Mouse (Mus musculus) MEL (cell line): Measurements from ENCODE around the gene Ablim1. TPM values are rescaled to one million over a fixed set of nuclear protein-coding genes. Genes with fewer than 3 reads are reported as not detected.

Source experiments
- DNase-seq: peaks from one replicate; pipeline ENCODE4 v3.0.0; 2011; ENCODE audit warnings: low read depth, low spot score
- H3K27ac ChIP-seq: 2 replicates; pipeline ENCODE4 v1.5.1; 2012; ENCODE audit warnings: low read depth, mild to moderate bottlenecking, control low read depth, low read length, moderate library complexity; ENCODE audit not compliant: control insufficient read depth
- H3K27me3 ChIP-seq, 2 experiments: fragments of 150-350 bp in 1 of 2; sonication (generic) in 1 of 2; 2 replicates each; pipeline ENCODE4 v1.6.1; 2012; ENCODE audit warnings: low read length in 2 of 2, mild to moderate bottlenecking in 2 of 2, improper control_type of control experiment in 1 of 2, moderate library complexity in 1 of 2; ENCODE audit not compliant: insufficient read depth in 2 of 2, control insufficient read depth in 1 of 2
- H3K36me3 ChIP-seq, 2 experiments: 2 replicates each; pipeline ENCODE4 v1.6.1; 2012 to 2014; ENCODE audit warnings: low read length in 2 of 2, improper control_type of control experiment in 1 of 2, inconsistent platforms in 1 of 2, mild to moderate bottlenecking in 1 of 2; ENCODE audit not compliant: insufficient read depth in 2 of 2, control insufficient read depth in 1 of 2
- H3K4me1 ChIP-seq, 2 experiments: fragments of 150-350 bp in 1 of 2; sonication (generic) in 1 of 2; 2 replicates each; pipeline ENCODE4 v1.6.1; 2012; ENCODE audit warnings: low read length in 2 of 2, improper control_type of control experiment in 1 of 2, mild to moderate bottlenecking in 1 of 2; ENCODE audit not compliant: insufficient read depth in 2 of 2, control insufficient read depth in 1 of 2
- H3K4me3 ChIP-seq, 2 experiments: fragments of 150-350 bp in 1 of 2; sonication (generic) in 1 of 2; 2 replicates each; pipeline ENCODE4 v1.5.1; 2012; ENCODE audit warnings: low read depth in 2 of 2, low read length in 2 of 2, mild to moderate bottlenecking in 2 of 2, moderate library complexity in 2 of 2, control low read depth in 1 of 2, improper control_type of control experiment in 1 of 2; ENCODE audit not compliant: control insufficient read depth in 1 of 2, insufficient read depth in 1 of 2
- H3K79me2 ChIP-seq: 2 replicates; pipeline ENCODE4 v1.6.1; 2012; ENCODE audit warnings: mild to moderate bottlenecking, low read length, moderate library complexity; ENCODE audit not compliant: control insufficient read depth, poor library complexity, insufficient read depth
- H3K9ac ChIP-seq: 2 replicates; pipeline ENCODE4 v1.6.1; 2012; ENCODE audit warnings: low read depth, mild to moderate bottlenecking, control low read depth, low read length, moderate library complexity; ENCODE audit not compliant: control insufficient read depth, poor library complexity, severe bottlenecking
- H3K9me3 ChIP-seq: fragments of 150-350 bp; sonication (generic); replicated peaks from 2 replicates; pipeline ENCODE4 v1.6.1; 2012; ENCODE audit warnings: mild to moderate bottlenecking, low read length, improper control_type of control experiment, moderate library complexity; ENCODE audit not compliant: insufficient read depth
- BHLHE40 ChIP-seq: IDR thresholded peaks from 2 replicates; pipeline ENCODE4 v1.6.1; 2012; ENCODE audit warnings: low read depth, mild to moderate bottlenecking, inconsistent platforms, low read length, improper control_type of control experiment, borderline replicate concordance
- CHD1 ChIP-seq: IDR thresholded peaks from 2 replicates; pipeline ENCODE4 v1.6.1; 2012; ENCODE audit warnings: low read depth, mild to moderate bottlenecking, inconsistent platforms, low read length, improper control_type of control experiment
- CHD2 ChIP-seq: IDR thresholded peaks from 2 replicates; pipeline ENCODE4 v1.6.1; 2011; ENCODE audit warnings: low read length, improper control_type of control experiment
- E2F4 ChIP-seq: IDR thresholded peaks from 2 replicates; pipeline ENCODE4 v1.6.1; 2011; ENCODE audit warnings: low read depth, low read length, improper control_type of control experiment, borderline replicate concordance
- ELF1 ChIP-seq: IDR thresholded peaks from 2 replicates; pipeline ENCODE4 v1.6.1; 2014; ENCODE audit warnings: low read depth, mild to moderate bottlenecking, inconsistent platforms, low read length, improper control_type of control experiment, moderate library complexity
- EP300 ChIP-seq, 2 experiments: IDR thresholded peaks; 2 replicates each; pipeline ENCODE4 v1.6.1; 2011; ENCODE audit warnings: improper control_type of control experiment in 2 of 2, low read length in 2 of 2, low read depth in 1 of 2, mild to moderate bottlenecking in 1 of 2
- ETS1 ChIP-seq: IDR thresholded peaks from 2 replicates; pipeline ENCODE4 v1.6.1; 2012; ENCODE audit warnings: low read depth, mild to moderate bottlenecking, inconsistent platforms, low read length, improper control_type of control experiment, moderate library complexity
- GABPA ChIP-seq: IDR thresholded peaks from 2 replicates; pipeline ENCODE4 v1.6.1; 2012; ENCODE audit warnings: low read depth, mild to moderate bottlenecking, inconsistent platforms, low read length, improper control_type of control experiment, moderate library complexity
- GATA1 ChIP-seq: IDR thresholded peaks from 2 replicates; pipeline ENCODE4 v1.6.1; 2011; ENCODE audit warnings: low read depth, low read length, improper control_type of control experiment
- HCFC1 ChIP-seq: IDR thresholded peaks from 2 replicates; pipeline ENCODE4 v1.6.1; 2012; ENCODE audit warnings: low read depth, mild to moderate bottlenecking, inconsistent platforms, low read length, improper control_type of control experiment, moderate library complexity
- KAT2A ChIP-seq: conservative IDR thresholded peaks from 2 replicates; pipeline ENCODE4 v1.6.1; 2012; ENCODE audit warnings: low read depth, low read length, improper control_type of control experiment, inconsistent platforms
- MAX ChIP-seq: IDR thresholded peaks from 2 replicates; pipeline ENCODE4 v1.6.1; 2011; ENCODE audit warnings: low read length, improper control_type of control experiment
- MAZ ChIP-seq: IDR thresholded peaks from 2 replicates; pipeline ENCODE4 v1.6.1; 2012; ENCODE audit warnings: low read depth, mild to moderate bottlenecking, inconsistent platforms, low read length, improper control_type of control experiment
- MEF2A ChIP-seq: IDR thresholded peaks from 2 replicates; pipeline ENCODE4 v1.6.1; 2014; ENCODE audit warnings: low read depth, mild to moderate bottlenecking, inconsistent platforms, low read length, improper control_type of control experiment; ENCODE audit not compliant: poor library complexity, insufficient replicate concordance, severe bottlenecking; ENCODE audit errors: extremely low read depth
- MXI1 ChIP-seq: IDR thresholded peaks from 2 replicates; pipeline ENCODE4 v1.6.1; 2011; ENCODE audit warnings: mild to moderate bottlenecking, low read depth, low read length, improper control_type of control experiment
- MYB ChIP-seq: IDR thresholded peaks from 2 replicates; pipeline ENCODE4 v1.6.1; 2011; ENCODE audit warnings: mild to moderate bottlenecking, low read depth, low read length, improper control_type of control experiment
- NRF1 ChIP-seq: IDR thresholded peaks from 2 replicates; pipeline ENCODE4 v1.6.1; 2014; ENCODE audit warnings: low read depth, mild to moderate bottlenecking, inconsistent platforms, low read length, improper control_type of control experiment, moderate library complexity; ENCODE audit not compliant: poor library complexity, insufficient read depth, severe bottlenecking
- POLR2A ChIP-seq, 2 experiments: IDR thresholded peaks; 2 replicates each; pipeline ENCODE4 v1.6.1; 2011 to 2012; ENCODE audit warnings: low read length in 2 of 2, mild to moderate bottlenecking in 2 of 2, control low read depth in 1 of 2, improper control_type of control experiment in 1 of 2, low read depth in 1 of 2, moderate library complexity in 1 of 2; ENCODE audit not compliant: control insufficient read depth in 1 of 2, insufficient read depth in 1 of 2, poor library complexity in 1 of 2
- POLR2AphosphoS5 ChIP-seq: IDR thresholded peaks from 2 replicates; pipeline ENCODE4 v1.6.1; 2012; ENCODE audit warnings: low read depth, borderline replicate concordance, mild to moderate bottlenecking, inconsistent platforms, low read length, moderate library complexity, mixed read lengths
- RAD21 ChIP-seq: IDR thresholded peaks from 2 replicates; pipeline ENCODE4 v1.6.1; 2011; ENCODE audit warnings: mild to moderate bottlenecking, low read depth, low read length, improper control_type of control experiment
- SIN3A ChIP-seq: IDR thresholded peaks from 2 replicates; pipeline ENCODE4 v1.6.1; 2012; ENCODE audit warnings: low read length, improper control_type of control experiment, inconsistent platforms
- SMC3 ChIP-seq: IDR thresholded peaks from 2 replicates; pipeline ENCODE4 v1.6.1; 2011; ENCODE audit warnings: low read depth, low read length, improper control_type of control experiment
- TAL1 ChIP-seq: IDR thresholded peaks from 2 replicates; pipeline ENCODE4 v1.6.1; 2012; ENCODE audit warnings: mild to moderate bottlenecking, inconsistent platforms, low read length, moderate library complexity, mixed read lengths
- TBP ChIP-seq: IDR thresholded peaks from 2 replicates; pipeline ENCODE4 v1.8.0; 2011; ENCODE audit warnings: low read depth, low read length, improper control_type of control experiment
- USF1 ChIP-seq: IDR thresholded peaks from 2 replicates; pipeline ENCODE4 v1.6.1; 2014; ENCODE audit warnings: low read depth, mild to moderate bottlenecking, inconsistent platforms, low read length, improper control_type of control experiment, moderate library complexity
- ZC3H11A ChIP-seq: IDR thresholded peaks from 2 replicates; pipeline ENCODE4 v1.6.1; 2012; ENCODE audit warnings: low read depth, mild to moderate bottlenecking, inconsistent platforms, low read length, improper control_type of control experiment
- ZMIZ1 ChIP-seq: IDR thresholded peaks from 2 replicates; pipeline ENCODE4 v1.6.1; 2012; ENCODE audit warnings: low read depth, mild to moderate bottlenecking, inconsistent platforms, low read length, improper control_type of control experiment, moderate library complexity
- ZNF384 ChIP-seq: IDR thresholded peaks from 2 replicates; pipeline ENCODE4 v1.6.1; 2012; ENCODE audit warnings: low read depth, mild to moderate bottlenecking, inconsistent platforms, low read length, improper control_type of control experiment
- polyA plus RNA-seq, 2 experiments: library from polyadenylated mRNA; stranded (reverse) in 1 of 2; unstranded in 1 of 2; fragments of >175 nt in 1 of 2; fragments of >200 nt in 1 of 2; gene quantifications; 2 replicates each; pipeline versions ENCODE4 v1.2.1 to v1.2.4; 2012; ENCODE audit warnings: low replicate concordance in 2 of 2, low read depth in 1 of 2; ENCODE audit not compliant: insufficient read length in 2 of 2, insufficient read depth in 1 of 2, missing spikeins in 1 of 2
- total RNA-seq: library from RNA; depleted of rRNA; stranded (reverse); fragments of 300-350 nt; gene quantifications from 2 replicates; pipeline ENCODE4 v1.2.3, GENCODE M21; 2012

The Ablim1 gene
- total and polyA plus RNA-seq, 3 experiments = not detected

DNA sequence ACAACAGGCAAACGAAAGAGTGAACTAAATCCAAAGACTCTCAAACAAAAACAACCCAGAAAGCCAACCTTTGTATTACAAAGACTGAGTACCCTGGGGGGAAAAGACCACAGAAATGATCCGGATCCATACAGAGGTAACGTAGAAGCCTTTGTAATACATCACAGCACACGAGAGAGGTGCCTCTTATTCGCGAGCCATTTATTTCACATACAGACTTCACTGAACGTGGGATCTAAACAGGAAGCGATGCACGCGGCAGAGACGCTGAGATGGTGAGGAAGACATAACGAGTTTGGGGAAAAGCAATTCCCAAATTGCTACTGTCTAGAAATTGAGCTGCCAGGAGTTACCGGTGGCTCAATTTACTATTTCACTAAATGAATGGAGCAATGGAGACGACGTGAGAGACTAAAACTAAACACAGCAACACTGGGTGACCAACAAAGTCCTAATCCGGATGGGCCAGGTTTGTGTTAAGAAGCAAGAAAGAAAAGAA is 265.1 kb downstream of the Ablim1 start:
- no peak overlapping the region for H3K9ac ChIP-seq
- no peaks in the 10 kb centered on the region for H3K27me3 ChIP-seq
- H3K4me3 ChIP-seq = no peak overlapping the region
- H3K36me3 ChIP-seq = no peaks in the 10 kb centered on the region
- no peaks in the 10 kb centered on the region for H3K4me1 ChIP-seq
- no peak for DNase-seq
- TF ChIP-seq USF1 (no peak), MAZ (no peak), BHLHE40 (no peak), POLR2A (IDR thresholded peaks at IDR 0.05; ENCODE audit: control insufficient read depth in 1 of 2, insufficient read depth in 1 of 2, low read depth in 1 of 2, low read length in 2 of 2, poor library complexity in 1 of 2) (no peak), GABPA (no peak), ZNF384 (no peak), MYB (no peak), SMC3 (no peak), CHD2 (no peak), CHD1 (no peak), MEF2A (no peak), TAL1 (no peak), ELF1 (no peak), RAD21 (no peak), TBP (no peak), GATA1 (no peak), MXI1 (no peak), EP300 (IDR thresholded peaks at IDR 0.05; ENCODE audit: low read depth in 1 of 2, low read length in 2 of 2) (no peak), KAT2A (no peak), NRF1 (no peak)
- H3K27ac ChIP-seq = no peak overlapping the region
- H3K79me2 ChIP-seq = no peaks in the 10 kb centered on the region
- H3K9me3 ChIP-seq = no peaks in the 10 kb centered on the region

GRCm38 (mm10) chr19:57047671-57048320 is 266.9 kb downstream of the Ablim1 start:
- Histone ChIP-seq H3K9me3 (no peaks in the 10 kb centered on the region), H3K27me3 (no peaks in the 10 kb centered on the region; a peak in 1 of 4 replicates), H3K9ac (no peak overlapping the region), H3K4me3 (no peak overlapping the region), H3K4me1 (no peaks in the 10 kb centered on the region), H3K36me3 (no peaks in the 10 kb centered on the region), H3K79me2 (no peaks in the 10 kb centered on the region), H3K27ac (no peak overlapping the region)
- TF ChIP-seq CHD2 = no peak
- TF ChIP-seq CHD1 = no peak
- no peak for TF ChIP-seq ZC3H11A
- no peak for TF ChIP-seq TBP
- no peak for TF ChIP-seq ETS1
- TF ChIP-seq MAX = no peak
- no peak for TF ChIP-seq BHLHE40
- no peak for TF ChIP-seq E2F4
- no peak for TF ChIP-seq MEF2A
- TF ChIP-seq POLR2A (IDR thresholded peaks at IDR 0.05; ENCODE audit: control insufficient read depth in 1 of 2, insufficient read depth in 1 of 2, low read depth in 1 of 2, low read length in 2 of 2, poor library complexity in 1 of 2) = no peak
- no peak for TF ChIP-seq POLR2AphosphoS5
- TF ChIP-seq EP300 (IDR thresholded peaks at IDR 0.05; ENCODE audit: low read depth in 1 of 2, low read length in 2 of 2) = no peak
- no peak for TF ChIP-seq SMC3
- TF ChIP-seq SIN3A = no peak
- TF ChIP-seq MYB = no peak
- TF ChIP-seq ELF1 = no peak
- no peak for TF ChIP-seq HCFC1
- no peak for TF ChIP-seq ZMIZ1
- no peak for TF ChIP-seq USF1
- DNase-seq = no peak
